Mouse (Mus musculus): ENCODE results near the gene Asb8. TPM values are rescaled to one million over a fixed set of nuclear protein-coding genes. Genes with fewer than 3 reads are reported as not detected.

The Asb8 gene
- polyA plus RNA-seq, 1 experiment from 2014 or later: 47.6 TPM

GRCm38 (mm10) chr15:98166963-98167644, 1.7 kb upstream of the Asb8 start, which contains the start of gene Ccdc184:
Gene Ccdc184, plus strand, starts transcription at chr15:98167158.
- peak within 1 kb of the TSS; percentile 65 for H3K4me2 ChIP-seq (replicated peaks; ENCODE audit: low read depth, low read length)
- H3K27ac ChIP-seq (ENCODE audit: low read length): no peak within 1 kb of the TSS
- ATAC-seq (ENCODE audit: insufficient number of reproducible peaks, insufficient read depth, low FRiP score, low read depth): peak; percentile 25; the same call in 1 of the 2 replicates
- H3K4me3 ChIP-seq (ENCODE audit: low read depth, low read length): peak within 1 kb of the TSS; percentile 35
- H3K4me1 ChIP-seq (ENCODE audit: control insufficient read depth, insufficient read depth, low read length): peaks cover 7% of the 10 kb centered on the region; the same call in 1 of the 2 replicates
- WGBS: 1% methylated on average over 17 of the region's 18 CpGs
- H3K9me3 ChIP-seq (ENCODE audit: control insufficient read depth, low read depth, low read length): no peaks in the 10 kb centered on the region
- H3K36me3 ChIP-seq (ENCODE audit: control insufficient read depth, insufficient read depth, low read length): no peaks in the 10 kb centered on the region
- no peak within 1 kb of the TSS for H3K9ac ChIP-seq (replicated peaks; ENCODE audit: low read depth, low read length)
- peaks cover 41% of the 10 kb centered on the region for H3K27me3 ChIP-seq (ENCODE audit: control insufficient read depth, insufficient read depth, low read length)

DNA sequence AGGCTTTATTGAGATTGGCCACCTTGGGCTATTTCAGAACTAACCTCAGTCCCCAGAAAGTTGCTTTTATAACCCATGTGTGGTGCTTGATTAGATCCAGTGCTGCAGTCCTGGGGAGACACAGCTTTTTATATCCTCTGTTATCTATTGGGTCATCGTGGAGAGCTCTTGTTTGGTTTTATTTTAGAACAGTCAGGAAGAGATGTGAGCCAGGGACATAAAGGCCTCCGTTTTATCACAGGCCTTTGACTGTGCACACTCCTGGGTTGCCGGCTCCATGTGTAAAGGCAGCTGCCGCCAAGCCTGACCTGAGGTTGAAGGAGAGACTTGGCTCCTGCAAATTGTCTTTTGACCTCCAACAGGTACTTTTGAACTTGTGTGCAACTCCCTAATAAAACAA, 2.9 kb downstream of the Asb8 start:
- Histone ChIP-seq H3K27ac (ENCODE audit: low read length) (no peak overlapping the region), H3K9me3 (ENCODE audit: control insufficient read depth, low read depth, low read length) (no peaks in the 10 kb centered on the region), H3K4me1 (ENCODE audit: control insufficient read depth, insufficient read depth, low read length) (peaks cover 2% of the 10 kb centered on the region; the same call in 1 of the 2 replicates), H3K4me3 (ENCODE audit: low read depth, low read length) (no peak overlapping the region), H3K27me3 (ENCODE audit: control insufficient read depth, insufficient read depth, low read length) (peaks cover 15% of the 10 kb centered on the region; the same call in 1 of the 2 replicates), H3K4me2 (replicated peaks; ENCODE audit: low read depth, low read length) (no peak overlapping the region), H3K36me3 (ENCODE audit: control insufficient read depth, insufficient read depth, low read length) (no peaks in the 10 kb centered on the region), H3K9ac (replicated peaks; ENCODE audit: low read depth, low read length) (no peak overlapping the region)
- no peak for ATAC-seq (ENCODE audit: insufficient number of reproducible peaks, insufficient read depth, low FRiP score, low read depth)
- WGBS: 73% methylated on average over 4 of the region's 4 CpGs

- Histone ChIP-seq H3K9me3 (ENCODE audit: control insufficient read depth, low read depth, low read length) (no peaks in the 10 kb centered on the region), H3K4me1 (ENCODE audit: control insufficient read depth, insufficient read depth, low read length) (no peaks in the 10 kb centered on the region), H3K4me2 (replicated peaks; ENCODE audit: low read depth, low read length) (no peak overlapping the region), H3K36me3 (ENCODE audit: control insufficient read depth, insufficient read depth, low read length) (no peaks in the 10 kb centered on the region), H3K27ac (ENCODE audit: low read length) (no peak overlapping the region), H3K4me3 (ENCODE audit: low read depth, low read length) (no peak overlapping the region), H3K9ac (replicated peaks; ENCODE audit: low read depth, low read length) (no peak overlapping the region), H3K27me3 (ENCODE audit: control insufficient read depth, insufficient read depth, low read length) (0 out of 2 replicates have a peak, but pooled peaks cover 3% of the 10 kb centered on the region)
- WGBS: 67% methylated on average over 19 of the region's 19 CpGs
- no peak for ATAC-seq (ENCODE audit: insufficient number of reproducible peaks, insufficient read depth, low FRiP score, low read depth)
Measured at GRCm38 (mm10) chr15:98161026-98161805, 4.2 kb downstream of the Asb8 start.

- ATAC-seq (ENCODE audit: insufficient number of reproducible peaks, insufficient read depth, low FRiP score, low read depth): no peak
Measured at GRCm38 (mm10) chr15:98157253-98157652, 8.2 kb downstream of the Asb8 start.

DNA sequence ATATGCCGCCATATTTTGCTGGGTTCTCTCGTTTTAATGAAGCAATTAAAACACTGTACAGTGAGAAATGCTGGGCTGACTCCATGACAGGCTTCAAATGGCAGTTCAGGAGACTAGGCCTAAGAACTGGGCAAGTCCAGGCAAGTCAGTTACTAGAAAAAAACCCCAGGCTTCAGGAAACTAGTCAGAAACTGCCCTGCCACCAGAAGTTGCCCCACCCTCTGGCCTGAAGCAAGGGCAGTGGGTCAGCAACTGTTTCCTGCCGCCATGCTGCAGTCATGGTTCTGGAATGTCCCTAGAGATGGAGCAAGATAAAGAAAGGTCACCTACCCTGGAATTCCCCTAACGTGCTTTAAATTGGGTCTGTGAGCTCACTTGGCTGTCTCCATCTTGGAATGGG, 9.5 kb downstream of the Asb8 start:
- no peak for ATAC-seq (ENCODE audit: insufficient number of reproducible peaks, insufficient read depth, low FRiP score, low read depth)

More at GRCm38 (mm10) chr15:98157253-98157652, 8.2 kb downstream of the Asb8 start:
- Histone ChIP-seq H3K4me1 (ENCODE audit: control insufficient read depth, insufficient read depth, low read length) (no peaks in the 10 kb centered on the region), H3K27ac (ENCODE audit: low read length) (no peak overlapping the region), H3K4me3 (ENCODE audit: low read depth, low read length) (no peak overlapping the region), H3K36me3 (ENCODE audit: control insufficient read depth, insufficient read depth, low read length) (no peaks in the 10 kb centered on the region), H3K27me3 (ENCODE audit: control insufficient read depth, insufficient read depth, low read length) (no peaks in the 10 kb centered on the region), H3K9me3 (ENCODE audit: control insufficient read depth, low read depth, low read length) (no peaks in the 10 kb centered on the region), H3K4me2 (replicated peaks; ENCODE audit: low read depth, low read length) (no peak overlapping the region), H3K9ac (replicated peaks; ENCODE audit: low read depth, low read length) (no peak overlapping the region)
- 62% methylated on average over 1 of the region's 1 CpGs for WGBS

DNA sequence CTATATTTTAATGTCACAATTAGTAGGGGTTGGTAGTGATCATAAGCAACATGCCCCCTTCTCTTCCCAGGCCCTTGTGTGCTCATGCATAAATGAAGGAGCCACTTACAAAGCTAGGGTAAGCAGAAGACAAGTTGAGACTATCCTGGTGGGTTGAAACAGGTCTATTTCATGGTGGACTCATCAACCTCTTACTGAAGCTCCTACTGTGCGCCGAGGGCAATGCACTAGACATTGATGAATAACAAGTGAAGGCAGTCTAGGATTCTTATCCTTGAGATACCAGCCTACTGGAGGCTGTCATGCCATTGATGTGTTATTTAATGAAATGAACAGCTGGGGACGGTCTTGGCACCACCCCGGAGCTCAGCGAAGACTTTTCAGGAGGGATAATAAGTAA, 10.2 kb downstream of the Asb8 start:
- Histone ChIP-seq H3K9ac (replicated peaks; ENCODE audit: low read depth, low read length) (no peak overlapping the region), H3K9me3 (ENCODE audit: control insufficient read depth, low read depth, low read length) (no peaks in the 10 kb centered on the region), H3K36me3 (ENCODE audit: control insufficient read depth, insufficient read depth, low read length) (no peaks in the 10 kb centered on the region), H3K4me1 (ENCODE audit: control insufficient read depth, insufficient read depth, low read length) (no peaks in the 10 kb centered on the region), H3K27me3 (ENCODE audit: control insufficient read depth, insufficient read depth, low read length) (no peaks in the 10 kb centered on the region), H3K27ac (ENCODE audit: low read length) (no peak overlapping the region), H3K4me3 (ENCODE audit: low read depth, low read length) (no peak overlapping the region), H3K4me2 (replicated peaks; ENCODE audit: low read depth, low read length) (no peak overlapping the region)
- WGBS: 77% methylated on average over 5 of the region's 5 CpGs
- no peak for ATAC-seq (ENCODE audit: insufficient number of reproducible peaks, insufficient read depth, low FRiP score, low read depth)

More for the DNA sequence above, 9.5 kb downstream of the Asb8 start:
- WGBS: 66% methylated on average over 4 of the region's 4 CpGs
- Histone ChIP-seq H3K36me3 (ENCODE audit: control insufficient read depth, insufficient read depth, low read length) (no peaks in the 10 kb centered on the region), H3K9ac (replicated peaks; ENCODE audit: low read depth, low read length) (no peak overlapping the region), H3K9me3 (ENCODE audit: control insufficient read depth, low read depth, low read length) (no peaks in the 10 kb centered on the region), H3K4me1 (ENCODE audit: control insufficient read depth, insufficient read depth, low read length) (no peaks in the 10 kb centered on the region), H3K27me3 (ENCODE audit: control insufficient read depth, insufficient read depth, low read length) (no peaks in the 10 kb centered on the region), H3K4me2 (replicated peaks; ENCODE audit: low read depth, low read length) (no peak overlapping the region), H3K4me3 (ENCODE audit: low read depth, low read length) (no peak overlapping the region), H3K27ac (ENCODE audit: low read length) (no peak overlapping the region)

DNA sequence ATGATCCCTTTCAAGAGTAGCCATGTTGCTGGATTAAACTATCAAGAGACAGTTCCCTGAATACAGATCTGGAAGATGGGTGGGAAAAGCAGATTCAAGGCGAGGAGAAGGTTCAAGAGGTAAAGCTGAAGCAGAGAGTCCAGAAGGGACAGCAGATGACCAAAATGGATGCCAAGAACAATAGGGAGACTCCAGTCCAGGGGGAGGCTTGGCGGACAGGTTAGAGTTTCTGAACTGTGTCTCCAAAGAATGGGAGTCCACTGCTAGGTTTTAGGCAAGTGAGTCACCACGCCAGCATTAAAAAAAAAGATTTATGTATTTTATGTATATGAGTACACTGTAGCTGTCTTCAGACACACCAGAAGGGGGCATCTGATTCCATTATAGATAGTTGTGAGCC, 10.8 kb downstream of the Asb8 start:
- no peak overlapping the region for H3K4me3 ChIP-seq (ENCODE audit: low read depth, low read length)
- no peaks in the 10 kb centered on the region for H3K27me3 ChIP-seq (ENCODE audit: control insufficient read depth, insufficient read depth, low read length)
- no peaks in the 10 kb centered on the region for H3K9me3 ChIP-seq (ENCODE audit: control insufficient read depth, low read depth, low read length)
- ATAC-seq (ENCODE audit: insufficient number of reproducible peaks, insufficient read depth, low FRiP score, low read depth): no peak
- H3K27ac ChIP-seq (ENCODE audit: low read length): no peak overlapping the region
- no peak overlapping the region for H3K9ac ChIP-seq (replicated peaks; ENCODE audit: low read depth, low read length)
- H3K4me2 ChIP-seq (replicated peaks; ENCODE audit: low read depth, low read length): no peak overlapping the region
- no peaks in the 10 kb centered on the region for H3K4me1 ChIP-seq (ENCODE audit: control insufficient read depth, insufficient read depth, low read length)
- no peaks in the 10 kb centered on the region for H3K36me3 ChIP-seq (ENCODE audit: control insufficient read depth, insufficient read depth, low read length)
- WGBS: 79% methylated on average over 3 of the region's 3 CpGs

- Histone ChIP-seq H3K9me3 (ENCODE audit: control insufficient read depth, low read depth, low read length) (no peaks in the 10 kb centered on the region), H3K4me1 (ENCODE audit: control insufficient read depth, insufficient read depth, low read length) (no peaks in the 10 kb centered on the region), H3K27ac (ENCODE audit: low read length) (no peak overlapping the region), H3K27me3 (ENCODE audit: control insufficient read depth, insufficient read depth, low read length) (no peaks in the 10 kb centered on the region), H3K9ac (replicated peaks; ENCODE audit: low read depth, low read length) (no peak overlapping the region), H3K4me2 (replicated peaks; ENCODE audit: low read depth, low read length) (no peak overlapping the region), H3K4me3 (ENCODE audit: low read depth, low read length) (no peak overlapping the region), H3K36me3 (ENCODE audit: control insufficient read depth, insufficient read depth, low read length) (no peaks in the 10 kb centered on the region)
- 62% methylated on average over 4 of the region's 4 CpGs for WGBS
- no peak for ATAC-seq (ENCODE audit: insufficient number of reproducible peaks, insufficient read depth, low FRiP score, low read depth)
Measured at GRCm38 (mm10) chr15:98154146-98154545, 11.3 kb downstream of the Asb8 start.

Data from stomach, embryonic 14.5 days (tissue).